Mouse (Mus musculus): Measurements from ENCODE around the gene Cntn5. TPM values are rescaled to one million over a fixed set of nuclear protein-coding genes. Genes with fewer than 3 reads are reported as not detected.

Gene Cntn5
- total and polyA plus RNA-seq, 2 experiments from 2014 or later: 17.6 TPM

DNA sequence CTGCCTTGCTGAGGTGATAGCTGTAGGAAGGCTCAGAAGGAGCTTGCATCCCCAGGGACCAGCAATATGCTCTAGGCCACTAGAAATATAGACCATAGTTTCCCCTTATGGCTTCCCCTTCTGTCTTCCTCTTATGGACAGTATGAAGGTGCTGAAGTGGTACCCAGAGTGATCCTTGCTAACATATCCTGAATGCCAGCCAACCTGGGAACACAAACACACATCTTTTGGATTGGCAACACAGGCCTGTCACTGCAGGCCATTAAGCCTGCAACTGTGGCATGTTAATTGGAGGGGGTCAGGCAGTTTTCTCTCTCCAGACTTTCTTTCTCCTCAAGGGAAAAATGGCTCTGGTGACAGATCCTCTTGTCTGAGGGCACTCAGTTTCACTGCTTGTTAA is 828.3 kb downstream of the Cntn5 start:
- Histone ChIP-seq H3K36me3 (ENCODE audit: insufficient read depth, low read length) (no peaks in the 10 kb centered on the region), H3K4me3 (ENCODE audit: low read length) (no peak overlapping the region), H3K4me2 (ENCODE audit: low read depth, low read length) (no peak overlapping the region)

DNA sequence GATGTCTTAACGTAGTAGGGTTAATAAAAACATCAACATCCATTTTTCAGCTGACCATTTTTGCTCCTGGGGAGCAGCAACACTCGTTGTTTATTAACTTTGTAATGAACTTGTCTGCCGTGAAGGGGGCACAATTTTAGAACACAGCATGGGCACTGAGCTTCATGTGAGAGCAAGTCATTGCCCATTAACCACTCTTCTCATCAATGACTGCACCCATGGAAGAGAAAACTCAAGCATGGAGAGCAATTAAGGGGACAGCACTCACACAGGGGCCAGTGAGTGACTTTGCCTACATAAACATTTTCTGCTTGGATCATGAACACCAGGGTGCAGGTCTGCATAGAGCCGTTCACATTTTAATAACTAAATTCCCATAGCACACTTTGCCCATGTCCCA is 831.2 kb downstream of the Cntn5 start:
- H3K9me3 ChIP-seq (ENCODE audit: low read length): no peaks in the 10 kb centered on the region
- DNase-seq (ENCODE audit: low spot score): no peak
- no peak overlapping the region for H3K4me2 ChIP-seq (ENCODE audit: low read depth, low read length)
- no peaks in the 10 kb centered on the region for H3K36me3 ChIP-seq (ENCODE audit: insufficient read depth, low read length)
- no peaks in the 10 kb centered on the region for H3K4me1 ChIP-seq (ENCODE audit: insufficient read depth, low read length)
- H3K27me3 ChIP-seq (ENCODE audit: insufficient read depth, low read length): no peaks in the 10 kb centered on the region
- H3K4me3 ChIP-seq (ENCODE audit: low read length): no peak overlapping the region
- no peak for ATAC-seq
- TF ChIP-seq CTCF (IDR thresholded peaks at IDR 0.05; ENCODE audit: low read depth): no peak
- no peak overlapping the region for H3K27ac ChIP-seq
- WGBS: 34% methylated on average over 4 of the region's 4 CpGs
- no peak overlapping the region for H3K9ac ChIP-seq (replicated peaks; ENCODE audit: low read length)

More for the DNA sequence above, 828.3 kb downstream of the Cntn5 start:
- Histone ChIP-seq H3K4me1 (ENCODE audit: insufficient read depth, low read length) (no peaks in the 10 kb centered on the region), H3K9me3 (ENCODE audit: low read length) (no peaks in the 10 kb centered on the region), H3K27me3 (ENCODE audit: insufficient read depth, low read length) (no peaks in the 10 kb centered on the region), H3K9ac (replicated peaks; ENCODE audit: low read length) (no peak overlapping the region), H3K27ac (no peak overlapping the region)
- DNase-seq (ENCODE audit: low spot score): no peak
- TF ChIP-seq CTCF (IDR thresholded peaks at IDR 0.05; ENCODE audit: low read depth): no peak
- no peak for ATAC-seq

DNA sequence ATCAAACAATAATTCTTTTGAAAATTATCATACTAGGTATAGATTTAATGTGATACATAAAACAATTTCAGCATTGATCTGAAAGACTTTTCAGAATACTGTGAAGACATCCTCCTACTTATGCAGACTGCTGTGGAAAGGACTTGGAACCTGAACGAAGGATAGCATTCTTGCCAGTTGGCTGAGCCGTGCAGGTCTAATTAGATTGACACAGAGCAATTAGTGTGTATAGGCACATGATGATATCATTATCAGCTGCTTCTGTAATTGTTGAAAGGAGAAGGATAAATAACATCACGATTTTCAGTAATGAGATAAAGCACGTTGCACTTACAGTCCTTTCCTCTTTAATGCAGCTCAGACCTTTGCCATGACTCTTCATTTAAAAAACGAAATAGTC is 831.7 kb downstream of the Cntn5 start:
- H3K27ac ChIP-seq: no peak overlapping the region
- H3K36me3 ChIP-seq (ENCODE audit: insufficient read depth, low read length): no peaks in the 10 kb centered on the region
- 41% methylated on average over 5 of the region's 5 CpGs for WGBS
- no peak for TF ChIP-seq CTCF (IDR thresholded peaks at IDR 0.05; ENCODE audit: low read depth)
- no peak overlapping the region for H3K9ac ChIP-seq (replicated peaks; ENCODE audit: low read length)
- no peaks in the 10 kb centered on the region for H3K9me3 ChIP-seq (ENCODE audit: low read length)
- H3K4me3 ChIP-seq (ENCODE audit: low read length): no peak overlapping the region
- ATAC-seq: no peak
- H3K4me1 ChIP-seq (ENCODE audit: insufficient read depth, low read length): no peaks in the 10 kb centered on the region
- DNase-seq (ENCODE audit: low spot score): peak; percentile 22
- H3K4me2 ChIP-seq (ENCODE audit: low read depth, low read length): no peak overlapping the region
- H3K27me3 ChIP-seq (ENCODE audit: insufficient read depth, low read length): no peaks in the 10 kb centered on the region

DNA sequence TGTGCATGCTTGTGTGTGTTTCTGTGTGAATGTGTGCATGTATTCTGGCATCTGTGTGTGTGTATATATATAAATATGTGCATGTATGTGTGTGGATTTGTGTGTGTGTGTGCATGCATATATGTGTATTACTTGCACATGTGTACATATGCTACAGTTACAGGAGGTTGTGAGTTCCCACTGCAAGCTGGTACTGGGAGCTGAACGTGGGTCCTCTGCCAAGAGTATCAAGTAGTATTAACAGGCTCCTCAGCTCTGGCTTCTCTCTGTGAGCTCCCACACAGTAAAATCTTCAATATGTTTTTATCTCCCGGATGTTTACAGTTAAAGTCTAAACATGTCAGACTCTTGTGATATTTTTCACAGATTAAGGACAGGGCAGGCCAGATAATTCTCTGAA is 833.3 kb downstream of the Cntn5 start:
- Histone ChIP-seq H3K9me3 (ENCODE audit: low read length) (no peaks in the 10 kb centered on the region), H3K27me3 (ENCODE audit: insufficient read depth, low read length) (no peaks in the 10 kb centered on the region), H3K4me2 (ENCODE audit: low read depth, low read length) (no peak overlapping the region), H3K4me1 (ENCODE audit: insufficient read depth, low read length) (no peaks in the 10 kb centered on the region), H3K27ac (no peak overlapping the region), H3K4me3 (ENCODE audit: low read length) (no peak overlapping the region), H3K36me3 (ENCODE audit: insufficient read depth, low read length) (no peaks in the 10 kb centered on the region), H3K9ac (replicated peaks; ENCODE audit: low read length) (no peak overlapping the region)
- no peak for TF ChIP-seq CTCF (IDR thresholded peaks at IDR 0.05; ENCODE audit: low read depth)
- no peak for ATAC-seq
- WGBS: 75% methylated on average over 2 of the region's 2 CpGs
- no peak for DNase-seq (ENCODE audit: low spot score)

DNA sequence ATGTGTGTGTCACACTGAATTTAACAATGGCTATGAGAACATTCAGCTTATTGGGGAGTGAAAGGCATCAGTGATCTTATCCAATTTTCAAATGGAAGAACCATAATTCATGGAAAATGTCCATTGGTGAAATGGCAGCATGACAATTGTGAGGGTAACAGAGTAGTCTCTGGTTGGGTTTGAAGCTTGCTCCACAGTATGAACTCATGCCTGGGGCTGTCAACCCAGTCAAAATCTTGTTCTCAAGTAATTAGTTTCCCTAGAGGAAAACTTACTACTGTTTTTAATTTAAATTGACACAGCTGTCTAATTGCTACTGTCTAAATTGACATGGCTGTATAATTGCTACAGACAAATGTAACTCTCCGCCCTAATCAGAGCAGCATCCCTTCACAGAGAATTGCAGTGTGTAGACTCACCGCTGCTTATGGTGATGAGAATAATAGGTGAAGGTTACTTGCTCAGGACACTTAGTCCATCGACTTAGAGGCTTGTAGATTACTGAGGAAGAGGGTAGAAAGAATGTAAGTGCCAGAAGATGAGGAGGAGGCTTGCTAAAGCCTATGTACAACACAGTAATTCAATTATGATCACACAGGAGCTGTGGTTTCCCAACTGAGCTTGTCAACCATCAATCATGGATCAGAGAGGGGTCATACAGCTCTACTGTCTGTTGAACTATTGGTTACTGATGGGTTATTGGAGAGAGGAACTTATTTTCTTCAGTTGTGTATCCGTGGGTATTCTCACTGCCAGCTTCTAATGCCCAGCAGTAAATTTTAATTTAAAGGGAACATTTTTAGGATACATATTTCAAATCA is 859.4 kb downstream of the Cntn5 start:
- 76% methylated on average over 4 of the region's 4 CpGs for WGBS
- Histone ChIP-seq H3K4me3 (ENCODE audit: low read length) (no peak overlapping the region), H3K9me3 (ENCODE audit: low read length) (no peaks in the 10 kb centered on the region), H3K4me1 (ENCODE audit: insufficient read depth, low read length) (no peaks in the 10 kb centered on the region), H3K4me2 (ENCODE audit: low read depth, low read length) (no peak overlapping the region), H3K9ac (replicated peaks; ENCODE audit: low read length) (no peak overlapping the region), H3K27me3 (ENCODE audit: insufficient read depth, low read length) (no peaks in the 10 kb centered on the region), H3K27ac (no peak overlapping the region), H3K36me3 (ENCODE audit: insufficient read depth, low read length) (no peaks in the 10 kb centered on the region)
- TF ChIP-seq CTCF (IDR thresholded peaks at IDR 0.05; ENCODE audit: low read depth): no peak
- DNase-seq (ENCODE audit: low spot score) (no peak), ATAC-seq (no peak)

DNA sequence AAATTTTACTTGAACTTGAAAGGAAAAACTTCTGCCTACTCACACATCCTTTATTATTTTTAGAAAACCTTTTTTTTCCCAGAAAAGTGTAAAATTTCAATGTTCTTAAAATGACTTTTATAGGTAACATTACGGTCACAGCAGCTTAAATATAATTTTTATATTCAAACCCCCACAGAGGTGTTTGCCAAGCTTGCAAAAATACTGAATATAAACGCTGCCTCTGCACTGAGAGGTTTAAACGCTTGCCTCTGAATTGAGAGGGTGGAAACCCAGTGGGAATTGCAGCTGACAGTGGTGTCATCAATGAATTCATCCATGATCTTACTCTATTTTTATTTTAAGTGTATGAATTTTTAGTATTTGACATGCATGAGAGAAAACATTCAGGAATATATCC is 861.6 kb downstream of the Cntn5 start:
- H3K4me2 ChIP-seq (ENCODE audit: low read depth, low read length): no peak overlapping the region
- no peak for TF ChIP-seq CTCF (IDR thresholded peaks at IDR 0.05; ENCODE audit: low read depth)
- WGBS: 61% methylated on average over 3 of the region's 3 CpGs
- no peaks in the 10 kb centered on the region for H3K36me3 ChIP-seq (ENCODE audit: insufficient read depth, low read length)
- no peaks in the 10 kb centered on the region for H3K27me3 ChIP-seq (ENCODE audit: insufficient read depth, low read length)
- H3K27ac ChIP-seq: no peak overlapping the region
- ATAC-seq (no peak), DNase-seq (ENCODE audit: low spot score) (no peak)
- no peaks in the 10 kb centered on the region for H3K9me3 ChIP-seq (ENCODE audit: low read length)
- no peaks in the 10 kb centered on the region for H3K4me1 ChIP-seq (ENCODE audit: insufficient read depth, low read length)
- no peak overlapping the region for H3K9ac ChIP-seq (replicated peaks; ENCODE audit: low read length)
- H3K4me3 ChIP-seq (ENCODE audit: low read length): no peak overlapping the region

DNA sequence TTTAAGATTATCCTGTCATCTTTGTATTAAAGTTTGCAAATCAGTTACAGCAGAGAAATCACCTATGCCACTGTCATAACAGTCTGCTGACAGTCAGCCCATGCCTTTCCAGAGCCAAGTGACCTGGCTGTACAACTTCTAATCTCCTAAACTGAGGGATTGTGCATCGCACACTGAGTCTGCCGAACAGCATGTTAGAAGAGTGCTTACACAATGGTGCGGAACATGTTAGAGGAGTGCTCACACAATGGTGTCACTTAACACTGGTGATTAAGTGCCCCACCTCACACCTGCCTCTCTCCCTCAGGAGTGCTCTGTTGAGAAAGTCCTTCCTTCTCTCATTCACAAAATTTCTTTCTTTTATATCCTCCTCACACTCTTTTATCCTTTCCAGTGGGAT is 889.4 kb downstream of the Cntn5 start:
- no peak for DNase-seq (ENCODE audit: low spot score)
- Histone ChIP-seq H3K27ac (no peak overlapping the region), H3K9ac (replicated peaks; ENCODE audit: low read length) (no peak overlapping the region), H3K4me3 (ENCODE audit: low read length) (no peak overlapping the region), H3K4me1 (ENCODE audit: insufficient read depth, low read length) (no peaks in the 10 kb centered on the region), H3K36me3 (ENCODE audit: insufficient read depth, low read length) (no peaks in the 10 kb centered on the region), H3K9me3 (ENCODE audit: low read length) (no peaks in the 10 kb centered on the region), H3K27me3 (ENCODE audit: insufficient read depth, low read length) (no peaks in the 10 kb centered on the region), H3K4me2 (ENCODE audit: low read depth, low read length) (no peak overlapping the region)
- no peak for ATAC-seq
- no peak for TF ChIP-seq CTCF (IDR thresholded peaks at IDR 0.05; ENCODE audit: low read depth)
- 68% methylated on average over 3 of the region's 3 CpGs for WGBS
